Mouse (Mus musculus) erythroblast, embryonic 14.5 days (primary cell): ENCODE data around the gene Slco2b1.

Experiments
- GATA1 ChIP-seq: IDR thresholded peaks from 2 replicates; pipeline ENCODE4 v1.6.1; 2012; ENCODE audit warnings: low read length, inconsistent platforms, mixed read lengths
- TAL1 ChIP-seq: IDR thresholded peaks from 3 replicates; pipeline ENCODE4 v1.6.1; 2012; ENCODE audit warnings: low read length, inconsistent platforms, mixed read lengths

GRCm38 (mm10) chr7:99659379-99660029, 51.6 kb downstream of the Slco2b1 start:
- TF ChIP-seq GATA1 (no peak), TAL1 (no peak)
